Mouse (Mus musculus) lung, adult 2 months (tissue): ENCODE measurements around the gene Orm2. TPM values are rescaled to one million over a fixed set of nuclear protein-coding genes. Genes with fewer than 3 reads are reported as not detected.
"Not testable (repeated sequence)": the region's sequence is repeated elsewhere in the genome, so short reads cannot be mapped to it uniquely, and the experiment has no call there.

ENCODE experiments used
- DNase-seq: peaks from one replicate; pipeline ENCODE4 v3.0.0; 2022
- H3K4me1 ChIP-seq: fragments of 200-500 bp; 2 replicates; pipeline ENCODE4 v1.6.1; 2011; ENCODE audit warnings: low read length; ENCODE audit not compliant: control insufficient read depth, insufficient read depth
- H3K4me3 ChIP-seq: fragments of 200-500 bp; replicated peaks from 2 replicates; pipeline ENCODE3; 2011; ENCODE audit warnings: low read depth, mild to moderate bottlenecking, control low read depth, low read length; ENCODE audit errors: extremely low read depth
- CTCF ChIP-seq: fragments of 200-500 bp; IDR thresholded peaks from 2 replicates; pipeline ENCODE4 v1.5.1; 2011; ENCODE audit warnings: mild to moderate bottlenecking, low read length, control low read depth; ENCODE audit not compliant: insufficient read depth
- POLR2A ChIP-seq: fragments of 200-500 bp; IDR thresholded peaks from 2 replicates; pipeline ENCODE4 v1.6.1; 2011; ENCODE audit warnings: low read depth, mild to moderate bottlenecking, control low read depth, low read length, borderline replicate concordance; ENCODE audit errors: extremely low read depth
- WGBS: fragments of 180-500 bp; shearing (Covaris S2); methylation state at CpG from one replicate; pipeline ENCODE4 v1.1.7; 2018; 5-methylcytosine and 5-hydroxymethylcytosine counted together
- polyA plus RNA-seq: library from polyadenylated mRNA; depleted of rRNA; stranded (reverse); fragments of >200 nt; gene quantifications from 2 replicates; pipeline ENCODE4 v1.2.3, GENCODE M21; 2012; rRNA removed

Orm2 gene
- polyA plus RNA-seq = 0.45 and 0.49 TPM in 2 replicates

- peak; percentile 32 for DNase-seq
- WGBS = 67% methylated on average over 5 of the region's 5 CpGs
- H3K4me3 ChIP-seq = no peak within 1 kb of the TSS
- no peak for TF ChIP-seq CTCF
- no peak for TF ChIP-seq POLR2A
- no peaks in the 10 kb centered on the region for H3K4me1 ChIP-seq
Measured at GRCm38 (mm10) chr4:63362150-63362549, at the start of gene Orm2. Gene Orm2 (plus strand): TSS chr4:63362449.

GRCm38 (mm10) chr4:63314063-63314462 is 48.2 kb upstream of the Orm2 start:
- no peak overlapping the region for H3K4me3 ChIP-seq

GRCm38 (mm10) chr4:63316076-63316746 is 46.0 kb upstream of the Orm2 start:
- Histone ChIP-seq H3K4me3 (no peak overlapping the region), H3K4me1 (no peaks in the 10 kb centered on the region; the same call in 1 of the 2 replicates)
- TF ChIP-seq POLR2A (no peak), CTCF (no peak)
- 59% methylated on average over 9 of the region's 9 CpGs for WGBS
- DNase-seq = no peak

More at GRCm38 (mm10) chr4:63314063-63314462, 48.2 kb upstream of the Orm2 start:
- no peak for DNase-seq
- H3K4me1 ChIP-seq = no peaks in the 10 kb centered on the region; the same call in 1 of the 2 replicates
- WGBS = 79% methylated on average over 5 of the region's 5 CpGs
- TF ChIP-seq POLR2A = no peak
- TF ChIP-seq CTCF = no peak

- DNase-seq = peak; percentile 48
Measured at GRCm38 (mm10) chr4:63319566-63319965, 42.7 kb upstream of the Orm2 start.

GRCm38 (mm10) chr4:63323275-63323815 is 38.9 kb upstream of the Orm2 start:
- Histone ChIP-seq H3K4me3 (no peak overlapping the region), H3K4me1 (no peaks in the 10 kb centered on the region)
- WGBS = 84% methylated on average over 8 of the region's 8 CpGs
- no peak for DNase-seq
- TF ChIP-seq POLR2A (no peak), CTCF (no peak)

More at GRCm38 (mm10) chr4:63319566-63319965, 42.7 kb upstream of the Orm2 start:
- H3K4me1 ChIP-seq, H3K4me3 ChIP-seq: not testable (repeated sequence)
- 34% methylated on average over 3 of the region's 3 CpGs for WGBS
- TF ChIP-seq CTCF = peak; percentile 66

- TF ChIP-seq POLR2A (no peak), CTCF (no peak)
- H3K4me3 ChIP-seq = no peak overlapping the region
- H3K4me1 ChIP-seq = no peaks in the 10 kb centered on the region
- DNase-seq = no peak
- 97% methylated on average over 4 of the region's 4 CpGs for WGBS
Measured at GRCm38 (mm10) chr4:63333403-63333802, 28.8 kb upstream of the Orm2 start.

GRCm38 (mm10) chr4:63338414-63339076 is 23.7 kb upstream of the Orm2 start:
- no peak for DNase-seq
- 52% methylated on average over 3 of the region's 3 CpGs for WGBS
- Histone ChIP-seq H3K4me1 (no peaks in the 10 kb centered on the region), H3K4me3 (no peak overlapping the region)
- TF ChIP-seq CTCF (no peak), POLR2A (no peak)

- H3K4me3 ChIP-seq = no peak overlapping the region
- H3K4me1 ChIP-seq = no peaks in the 10 kb centered on the region
- DNase-seq = no peak
- WGBS = 64% methylated on average over 4 of the region's 4 CpGs
- TF ChIP-seq POLR2A (no peak), CTCF (no peak)
Measured at GRCm38 (mm10) chr4:63342491-63342890, 19.8 kb upstream of the Orm2 start.

- DNase-seq = no peak
- no peak for TF ChIP-seq POLR2A
- no peak for TF ChIP-seq CTCF
- 61% methylated on average over 3 of the region's 3 CpGs for WGBS
- H3K4me1 ChIP-seq = no peaks in the 10 kb centered on the region
- no peak overlapping the region for H3K4me3 ChIP-seq
Measured at GRCm38 (mm10) chr4:63343608-63344007, 18.6 kb upstream of the Orm2 start.

GRCm38 (mm10) chr4:63344295-63344694 is 18.0 kb upstream of the Orm2 start, which contains the start of gene Orm1:
Gene Orm1 (plus strand): TSS chr4:63344560.
- 62% methylated on average over 8 of the region's 8 CpGs for WGBS
- TF ChIP-seq POLR2A (no peak), CTCF (no peak)
- H3K4me3 ChIP-seq = no peak within 1 kb of the TSS
- no peak for DNase-seq
- no peaks in the 10 kb centered on the region for H3K4me1 ChIP-seq
